Mouse (Mus musculus) left cerebral cortex, postnatal 14 days (tissue): ENCODE measurements around the gene Stx4a. TPM values are rescaled to one million over a fixed set of nuclear protein-coding genes. Genes with fewer than 3 reads are reported as not detected.
"Not testable (repeated sequence)": the region's sequence is repeated elsewhere in the genome, so short reads cannot be mapped to it uniquely, and the experiment has no call there.

ENCODE experiments used
- DNase-seq, 2 experiments: peaks; one replicate each; pipeline ENCODE4 v3.0.0; 2021 to 2022; ENCODE audit warnings: low spot score in 2 of 2, mixed read lengths in 1 of 2
- intact Hi-C: fragments of 180-260 bp; cut with DNase I; formaldehyde crosslinking; loops from one replicate; pipeline ENCODE4 v1.15.1; 2025
- total RNA-seq, 2 experiments: library from RNA; stranded (reverse); gene quantifications; 2 replicates each; pipeline ENCODE4 v1.2.3; 2021

The Stx4a gene
- total RNA-seq, 2 experiments from 2014 or later: 50.3 to 55.3 TPM

DNA sequence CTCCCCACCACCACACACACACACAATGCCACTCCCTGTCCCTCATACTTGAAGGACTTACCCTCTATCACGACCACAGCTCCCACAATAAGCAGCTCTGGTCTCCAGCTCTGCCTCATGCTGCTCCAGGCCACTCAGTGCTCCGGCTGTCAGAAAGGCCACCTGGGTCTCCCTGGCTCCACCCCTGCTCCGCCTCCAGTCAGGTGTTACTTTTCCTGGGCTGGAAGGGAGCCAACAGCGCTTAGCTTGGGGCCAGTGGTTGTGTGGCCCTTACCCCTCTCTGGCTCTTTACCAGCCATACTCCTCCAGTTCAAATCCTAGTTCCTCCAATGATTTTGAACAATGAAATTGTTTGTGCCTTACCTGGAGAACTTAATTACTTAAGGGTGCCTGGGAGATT is 66.7 kb downstream of the Stx4a start, which contains the start of gene Prss53:
Gene Prss53 (minus strand): TSS at position 173 of the 400 bp plus-strand sequence.
- DNase-seq: no peak
- intact Hi-C loops: no loop called here

DNA sequence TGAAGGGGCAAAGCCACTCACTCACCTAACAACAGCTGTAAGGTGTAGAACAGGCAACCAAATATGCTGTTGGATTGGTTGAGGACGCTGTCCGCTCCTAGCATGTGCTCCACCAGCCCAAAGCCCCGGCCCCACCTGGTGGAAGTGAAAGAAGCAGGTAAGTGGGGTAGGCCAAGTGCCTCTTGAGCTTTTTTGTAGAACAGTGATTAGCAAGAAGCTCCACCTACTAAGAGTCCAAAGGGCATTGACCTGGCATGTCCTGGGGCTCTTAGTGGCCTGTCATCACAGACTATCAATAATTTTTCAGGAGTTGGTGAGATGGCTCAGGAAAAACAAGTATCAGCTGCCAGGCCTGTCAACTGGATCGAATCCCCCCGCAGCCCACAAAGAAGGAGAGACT is 70.4 kb downstream of the Stx4a start:
- DNase-seq: no peak
- intact Hi-C loops: no loop called here

DNA sequence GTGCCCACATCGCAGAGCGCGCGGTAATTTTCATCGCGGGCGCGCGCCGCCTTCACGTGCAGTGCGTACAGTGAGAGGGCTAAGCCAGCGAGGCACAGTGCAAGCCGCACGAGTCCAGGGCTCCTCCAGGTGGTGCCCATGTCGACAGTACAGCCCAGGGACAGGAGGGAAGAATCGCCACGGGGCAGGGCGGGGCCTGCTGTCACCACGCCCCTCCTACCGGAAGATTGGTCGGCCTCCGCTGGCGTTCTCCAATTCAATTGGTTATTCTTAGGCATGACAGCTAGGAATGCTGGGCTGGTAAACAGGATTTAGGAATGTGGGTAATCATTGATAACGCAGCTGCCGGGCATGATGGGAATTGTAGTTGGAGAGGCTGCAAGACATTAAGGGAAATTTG is 71.3 kb downstream of the Stx4a start, which contains the start of the genes Gm21974 and Vkorc1:
Gene Gm21974 (minus strand): TSS at position 13 of the 400 bp plus-strand sequence.
Gene Vkorc1 (minus strand): TSS at position 176 of the 400 bp plus-strand sequence.
- DNase-seq: peak; percentile 95 to 97
- intact Hi-C loops: no loop called here

DNA sequence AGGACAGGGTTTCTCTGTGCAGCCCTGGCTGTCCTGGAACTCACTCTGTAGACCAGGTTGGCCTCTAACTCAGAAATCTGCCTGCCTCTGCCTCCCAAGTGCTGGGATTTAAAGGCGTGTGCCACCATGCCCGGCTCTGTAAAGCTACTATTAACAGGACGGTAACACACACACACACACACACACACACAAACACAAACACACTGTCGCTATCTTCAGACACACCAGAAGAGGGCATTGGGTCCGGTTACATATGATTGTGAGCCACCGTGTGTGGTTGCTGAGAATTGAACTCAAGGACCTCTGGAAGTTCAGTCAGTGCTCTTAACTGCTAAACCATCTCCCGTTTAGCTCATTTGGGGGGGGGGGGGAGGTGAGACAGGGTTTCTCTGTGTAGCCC is 71.8 kb downstream of the Stx4a start:
- DNase-seq, intact Hi-C loops: not testable (repeated sequence)

DNA sequence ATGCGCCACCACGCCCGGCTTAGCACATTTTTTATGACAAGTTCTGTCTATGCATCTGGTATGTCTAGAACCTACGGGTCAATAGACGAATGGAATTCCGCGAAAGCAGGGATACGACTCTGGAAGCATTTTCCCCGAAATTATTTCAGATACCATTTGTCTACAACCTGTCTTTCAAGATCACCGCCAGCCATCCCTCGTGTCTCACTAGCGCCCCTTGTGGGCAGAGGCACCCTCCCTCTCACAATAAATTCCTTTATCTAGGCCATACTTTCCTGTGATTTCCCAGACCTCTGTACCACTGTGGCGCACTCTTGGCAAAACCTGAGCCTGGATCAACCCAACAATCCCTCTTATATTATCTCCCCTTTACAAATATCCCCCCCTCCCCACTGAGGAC is 72.3 kb downstream of the Stx4a start:
- intact Hi-C loops: no loop called here
- peak; percentile 51 to 68 for DNase-seq

DNA sequence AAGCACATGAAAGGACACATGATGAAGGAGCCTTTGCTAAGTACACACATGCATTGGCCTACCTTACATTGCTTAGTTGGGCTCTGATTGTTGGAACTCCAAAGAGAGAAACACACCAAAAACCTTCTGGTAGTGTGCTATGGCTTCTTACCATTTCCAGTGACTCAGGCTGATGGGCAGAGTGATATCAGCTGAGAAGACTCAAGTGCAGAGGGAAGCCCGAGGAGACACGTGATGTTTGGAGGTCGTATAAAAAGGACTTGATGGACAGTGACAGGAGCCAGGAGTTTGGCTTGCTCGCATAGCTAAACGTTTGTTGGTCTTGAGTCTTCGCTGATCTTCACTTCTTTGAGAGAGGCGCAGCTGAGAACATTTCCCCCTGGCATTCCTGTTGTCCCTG is 73.4 kb downstream of the Stx4a start:
- intact Hi-C loops: no loop called here

DNA sequence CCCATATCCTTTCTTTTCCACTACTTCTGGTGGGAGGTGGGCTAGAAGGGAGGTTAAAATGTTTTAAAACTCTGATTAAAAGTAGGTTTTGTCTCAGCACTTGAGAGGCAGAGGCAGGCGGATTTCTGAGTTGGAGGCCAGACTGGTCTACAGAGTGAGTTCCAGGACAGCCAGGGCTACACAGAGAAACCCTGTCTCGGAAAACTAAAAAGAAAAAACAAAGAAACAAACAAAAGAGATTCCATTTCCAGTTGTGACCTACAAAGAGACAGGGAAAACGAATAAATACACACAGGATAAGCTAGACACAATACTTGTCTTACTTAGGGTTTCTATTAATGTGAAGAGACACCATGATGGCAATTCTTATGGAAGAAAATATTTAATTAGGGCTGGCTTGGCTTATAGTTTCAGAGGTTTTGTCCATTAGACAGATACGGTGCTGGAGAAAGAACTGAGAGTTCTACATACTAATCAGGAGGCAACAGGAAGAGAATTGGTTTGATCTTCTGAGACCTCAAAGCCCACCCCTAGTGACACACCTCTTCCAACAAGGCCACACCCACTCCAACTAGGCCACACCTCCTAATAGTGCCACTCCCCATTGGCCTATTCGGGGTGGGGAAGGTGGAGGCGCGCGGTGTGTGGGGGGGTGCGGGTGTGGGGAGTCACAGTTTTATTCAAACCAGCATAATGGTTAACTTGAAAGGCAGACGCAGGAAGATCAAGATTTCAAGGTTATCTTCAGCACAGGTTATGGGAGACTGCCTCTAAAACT is 74.3 kb downstream of the Stx4a start:
- intact Hi-C loops: no loop called here
- DNase-seq: no peak

More for the DNA sequence above, 73.4 kb downstream of the Stx4a start:
- no peak for DNase-seq

Other genes starting within 250 kb of the Stx4a start
- 10 to 100 TPM in 1 of 2 experiments, 1 to 10 TPM in 1; 9.5 to 11.3 TPM for gene Ccdc189, start 235.7 kb upstream of the Stx4a start, total RNA-seq
- gene Rnf40, start 235.5 kb upstream of the Stx4a start, total RNA-seq: 10 to 100 TPM; 69.5 to 74.7 TPM
- 10 to 100 TPM; 24.1 to 25.7 TPM for gene Zfp629, start 208.5 kb upstream of the Stx4a start, total RNA-seq
- 10 to 100 TPM; 37.8 to 45.7 TPM for gene Bcl7c, start 115.4 kb upstream of the Stx4a start, total RNA-seq
- gene Ctf1, start 111.6 kb upstream of the Stx4a start, total RNA-seq: 1 to 10 TPM; 2.3 to 2.7 TPM
- not detected for gene Ctf2, start 92.1 kb upstream of the Stx4a start, total RNA-seq
- gene Fbxl19, start 79.8 kb upstream of the Stx4a start, total RNA-seq: 10 to 100 TPM; 89.1 to 89.8 TPM
- gene Orai3, start 54.5 kb upstream of the Stx4a start, total RNA-seq: 10 to 100 TPM; 19.8 to 22.5 TPM
- gene Setd1a, start 47.6 kb upstream of the Stx4a start, total RNA-seq: 10 to 100 TPM; 43.3 to 44.9 TPM
- gene Gm49388, start 38.7 kb upstream of the Stx4a start, total RNA-seq: 1 to 10 TPM; 1.7 TPM
- 1 to 10 TPM; 4.8 to 6.0 TPM for gene Hsd3b7, start 23.7 kb upstream of the Stx4a start, total RNA-seq
- gene Stx1b, start 255 bp downstream of the Stx4a start, total RNA-seq: 100 to 1,000 TPM; 401 to 404 TPM
- 10 to 100 TPM; 25.0 to 25.6 TPM for gene Zfp646, start 51.9 kb downstream of the Stx4a start, total RNA-seq
- 10 to 100 TPM; 22.0 to 22.6 TPM for gene Zfp668, start 52.5 kb downstream of the Stx4a start, total RNA-seq
- gene Prss53, start 66.7 kb downstream of the Stx4a start, total RNA-seq: 1 to 10 TPM; 1.3 TPM
- gene Gm21974, start 71.2 kb downstream of the Stx4a start, total RNA-seq: not detected
- 10 to 100 TPM; 21.9 to 25.5 TPM for gene Vkorc1, start 71.3 kb downstream of the Stx4a start, total RNA-seq
- gene Bckdk, start 79.8 kb downstream of the Stx4a start, total RNA-seq: 10 to 100 TPM; 36.8 to 45.1 TPM
- gene Kat8, start 88.2 kb downstream of the Stx4a start, total RNA-seq: 10 to 100 TPM; 26.0 to 30.0 TPM
- under 1 TPM in 1 of 2 experiments, not detected in 1; 0.89 TPM for gene Prss8, start 105.8 kb downstream of the Stx4a start, total RNA-seq
- 10 to 100 TPM in 1 of 2 experiments, 1 to 10 TPM in 1; 9.8 to 10.3 TPM for gene Prss36, start 122.4 kb downstream of the Stx4a start, total RNA-seq
- gene Fus, start 143.2 kb downstream of the Stx4a start, total RNA-seq: 100 to 1,000 TPM; 313 to 324 TPM
- 1 to 10 TPM; 2.2 to 3.7 TPM for gene Pycard, start 169.6 kb downstream of the Stx4a start, total RNA-seq
- gene Trim72, start 179.7 kb downstream of the Stx4a start, total RNA-seq: under 1 TPM; 0.64 to 0.97 TPM
- 10 to 100 TPM; 10.9 to 11.6 TPM for gene Itgam, start 238.3 kb downstream of the Stx4a start, total RNA-seq
- gene Gm49368, start 238.4 kb downstream of the Stx4a start, total RNA-seq: under 1 TPM in 1 of 2 experiments, not detected in 1; 0.08 TPM